Mouse (Mus musculus) hindbrain, embryonic 10.5 days (tissue): Measurements from ENCODE around the gene Mier1. TPM values are rescaled to one million over a fixed set of nuclear protein-coding genes. Genes with fewer than 3 reads are reported as not detected.
A peak's percentile ranks its signal among the peaks of the same experiment; 100 is the strongest.
"Not testable (repeated sequence)": the region's sequence is repeated elsewhere in the genome, so short reads cannot be mapped to it uniquely, and the experiment has no call there.

Experiments
- DNase-seq: peaks from one replicate; pipeline ENCODE4 v3.0.0-alpha.2; 2017; ENCODE audit warnings: low spot score
- H3K27ac ChIP-seq: fragments of 300-500 bp; sonication (generic); 2 replicates; pipeline ENCODE4 v1.5.1; 2016; ENCODE audit warnings: mild to moderate bottlenecking, moderate library complexity
- H3K27me3 ChIP-seq: fragments of 300-500 bp; sonication (generic); 2 replicates; pipeline ENCODE4 v1.6.1; 2016; ENCODE audit warnings: mild to moderate bottlenecking; ENCODE audit not compliant: poor library complexity, insufficient read depth, severe bottlenecking
- H3K36me3 ChIP-seq: fragments of 300-500 bp; sonication (generic); 2 replicates; pipeline ENCODE4 v1.6.1; 2016; ENCODE audit warnings: mild to moderate bottlenecking, moderate library complexity
- H3K4me1 ChIP-seq: fragments of 300-500 bp; sonication (generic); replicated peaks from 2 replicates; pipeline ENCODE4 v1.6.1; 2016; ENCODE audit warnings: mild to moderate bottlenecking
- H3K4me3 ChIP-seq: fragments of 300-500 bp; sonication (generic); 2 replicates; pipeline ENCODE4 v1.5.1; 2016; ENCODE audit warnings: mild to moderate bottlenecking, moderate library complexity
- H3K9me3 ChIP-seq: fragments of 300-500 bp; sonication (generic); 2 replicates; pipeline ENCODE4 v1.6.1; 2016; ENCODE audit warnings: mild to moderate bottlenecking, moderate library complexity
- WGBS: fragments of 180-500 bp; shearing (Covaris S2); methylation state at CpG from one replicate; pipeline ENCODE4 v1.1.7; 2016; 5-methylcytosine and 5-hydroxymethylcytosine counted together
- polyA plus RNA-seq: library from polyadenylated mRNA; unstranded; fragments of >200 nt; fragmentation: Nextera tagmentation; extraction: Ambion mirVana; gene quantifications from 2 replicates; pipeline ENCODE4 v1.2.1, GENCODE M21; 2016

Mier1 gene
- polyA plus RNA-seq, 1 experiment from 2014 or later: 29.6 TPM

- DNase-seq: no peak
- WGBS: 14% methylated on average over 4 of the region's 4 CpGs
- Histone ChIP-seq H3K4me1 (peaks cover 38% of the 10 kb centered on the region), H3K9me3 (no peaks in the 10 kb centered on the region), H3K27me3 (no peaks in the 10 kb centered on the region), H3K27ac (peak overlapping the region; percentile 98), H3K36me3 (peaks cover 6% of the 10 kb centered on the region), H3K4me3 (peak overlapping the region; percentile 89)
Measured at GRCm38 (mm10) chr4:103120028-103120384, 5.8 kb downstream of the Mier1 start.

- peak overlapping the region; percentile 89 for H3K4me3 ChIP-seq
- H3K27me3 ChIP-seq: no peaks in the 10 kb centered on the region
- H3K4me1 ChIP-seq: peaks cover 34% of the 10 kb centered on the region
- H3K9me3 ChIP-seq: no peaks in the 10 kb centered on the region
- DNase-seq: no peak
- 54% methylated on average over 3 of the region's 3 CpGs for WGBS
- peak overlapping the region; percentile 98; the same call in 1 of the 2 replicates for H3K27ac ChIP-seq
- H3K36me3 ChIP-seq: peaks cover 6% of the 10 kb centered on the region
Measured at GRCm38 (mm10) chr4:103120395-103120794, 6.2 kb downstream of the Mier1 start.

- Histone ChIP-seq H3K27ac (no peak overlapping the region), H3K36me3 (peaks cover 6% of the 10 kb centered on the region), H3K4me1 (peaks cover 30% of the 10 kb centered on the region), H3K27me3 (no peaks in the 10 kb centered on the region), H3K9me3 (no peaks in the 10 kb centered on the region), H3K4me3 (peak overlapping the region; percentile 89)
- DNase-seq: no peak
- 87% methylated on average over 9 of the region's 9 CpGs for WGBS
Measured at GRCm38 (mm10) chr4:103120874-103121389, 6.7 kb downstream of the Mier1 start.

- Histone ChIP-seq H3K36me3 (no peaks in the 10 kb centered on the region), H3K4me3 (no peak overlapping the region), H3K9me3 (no peaks in the 10 kb centered on the region), H3K27me3 (no peaks in the 10 kb centered on the region), H3K4me1 (peaks cover 30% of the 10 kb centered on the region), H3K27ac (no peak overlapping the region)
- 73% methylated on average over 2 of the region's 2 CpGs for WGBS
- no peak for DNase-seq
Measured at GRCm38 (mm10) chr4:103123086-103123485, 8.9 kb downstream of the Mier1 start.

GRCm38 (mm10) chr4:103123606-103124005 is 9.4 kb downstream of the Mier1 start:
- Histone ChIP-seq H3K36me3 (no peaks in the 10 kb centered on the region), H3K4me3 (no peak overlapping the region), H3K4me1 (peaks cover 28% of the 10 kb centered on the region), H3K9me3 (no peaks in the 10 kb centered on the region), H3K27ac (no peak overlapping the region), H3K27me3 (no peaks in the 10 kb centered on the region)
- DNase-seq: no peak

GRCm38 (mm10) chr4:103126533-103126932 is 12.3 kb downstream of the Mier1 start:
- H3K27me3 ChIP-seq: no peaks in the 10 kb centered on the region
- no peak for DNase-seq
- WGBS: 89% methylated on average over 4 of the region's 4 CpGs
- H3K36me3 ChIP-seq: peaks cover 13% of the 10 kb centered on the region
- 0 out of 2 replicates have a peak, but pooled peaks cover 7% of the 10 kb centered on the region for H3K4me1 ChIP-seq
- H3K9me3 ChIP-seq: no peaks in the 10 kb centered on the region
- H3K4me3 ChIP-seq: no peak overlapping the region
- H3K27ac ChIP-seq: no peak overlapping the region

- DNase-seq: no peak
- Histone ChIP-seq H3K4me3 (no peak overlapping the region), H3K36me3 (peaks cover 69% of the 10 kb centered on the region), H3K27me3 (no peaks in the 10 kb centered on the region), H3K4me1 (no peaks in the 10 kb centered on the region), H3K27ac (no peak overlapping the region), H3K9me3 (no peaks in the 10 kb centered on the region)
- WGBS: 92% methylated on average over 1 of the region's 1 CpGs
Measured at GRCm38 (mm10) chr4:103136946-103137345, 22.8 kb downstream of the Mier1 start.

GRCm38 (mm10) chr4:103146339-103146738 is 32.1 kb downstream of the Mier1 start:
- peaks cover 82% of the 10 kb centered on the region for H3K36me3 ChIP-seq
- H3K4me1 ChIP-seq: no peaks in the 10 kb centered on the region
- H3K4me3 ChIP-seq: no peak overlapping the region
- DNase-seq: peak; percentile 45
- no peak overlapping the region for H3K27ac ChIP-seq
- H3K9me3 ChIP-seq: no peaks in the 10 kb centered on the region
- 50% methylated on average over 5 of the region's 5 CpGs for WGBS
- H3K27me3 ChIP-seq: no peaks in the 10 kb centered on the region

- DNase-seq: no peak
- no peaks in the 10 kb centered on the region for H3K4me1 ChIP-seq
- 92% methylated on average over 5 of the region's 5 CpGs for WGBS
- H3K27me3 ChIP-seq: no peaks in the 10 kb centered on the region
- no peaks in the 10 kb centered on the region for H3K9me3 ChIP-seq
- no peak overlapping the region for H3K4me3 ChIP-seq
- H3K36me3 ChIP-seq: peaks cover 96% of the 10 kb centered on the region
- no peak overlapping the region for H3K27ac ChIP-seq
Measured at GRCm38 (mm10) chr4:103151946-103152345, 37.8 kb downstream of the Mier1 start.

GRCm38 (mm10) chr4:103158781-103159180 is 44.6 kb downstream of the Mier1 start:
- 93% methylated on average over 4 of the region's 4 CpGs for WGBS
- Histone ChIP-seq H3K27me3 (no peaks in the 10 kb centered on the region), H3K27ac (no peak overlapping the region), H3K9me3 (no peaks in the 10 kb centered on the region), H3K36me3 (peaks cover 98% of the 10 kb centered on the region), H3K4me3 (no peak overlapping the region), H3K4me1 (no peaks in the 10 kb centered on the region)
- DNase-seq: no peak

GRCm38 (mm10) chr4:103166198-103166597 is 52.0 kb downstream of the Mier1 start:
- H3K27me3 ChIP-seq, H3K4me1 ChIP-seq, DNase-seq, H3K9me3 ChIP-seq, H3K27ac ChIP-seq, H3K4me3 ChIP-seq: not testable (repeated sequence)
- 91% methylated on average over 1 of the region's 1 CpGs for WGBS
- H3K36me3 ChIP-seq: peaks cover 66% of the 10 kb centered on the region

- Histone ChIP-seq H3K4me1 (no peaks in the 10 kb centered on the region; the same call in 1 of the 2 replicates), H3K36me3 (peaks cover 56% of the 10 kb centered on the region), H3K4me3 (no peak overlapping the region), H3K27me3 (no peaks in the 10 kb centered on the region), H3K9me3 (no peaks in the 10 kb centered on the region), H3K27ac (no peak overlapping the region)
- no peak for DNase-seq
- 94% methylated on average over 3 of the region's 3 CpGs for WGBS
Measured at GRCm38 (mm10) chr4:103171256-103171655, 57.1 kb downstream of the Mier1 start.

GRCm38 (mm10) chr4:103173507-103173906 is 59.3 kb downstream of the Mier1 start:
- Histone ChIP-seq H3K4me1 (no peaks in the 10 kb centered on the region; the same call in 1 of the 2 replicates), H3K36me3 (peaks cover 75% of the 10 kb centered on the region), H3K9me3 (no peaks in the 10 kb centered on the region), H3K4me3 (no peak overlapping the region), H3K27ac (no peak overlapping the region), H3K27me3 (no peaks in the 10 kb centered on the region)
- no peak for DNase-seq
- WGBS: 78% methylated on average over 6 of the region's 6 CpGs

- Histone ChIP-seq H3K9me3 (no peaks in the 10 kb centered on the region), H3K27me3 (no peaks in the 10 kb centered on the region), H3K27ac (no peak overlapping the region), H3K4me1 (no peaks in the 10 kb centered on the region; the same call in 1 of the 2 replicates), H3K36me3 (peaks cover 76% of the 10 kb centered on the region), H3K4me3 (no peak overlapping the region)
- 84% methylated on average over 7 of the region's 7 CpGs for WGBS
- DNase-seq: no peak
Measured at GRCm38 (mm10) chr4:103174001-103174400, 59.8 kb downstream of the Mier1 start.
